Mouse (Mus musculus) monocyte, adult 59 days (primary cell): Measurements from ENCODE around the gene Gpr82. TPM values are rescaled to one million over a fixed set of nuclear protein-coding genes. Genes with fewer than 3 reads are reported as not detected.

Experiments
- total RNA-seq, 2 experiments: library from RNA; stranded (reverse); gene quantifications; one replicate each; pipeline ENCODE4 v1.2.4; 2023

The Gpr82 gene
- total RNA-seq = under 1 TPM; 0.18 to 0.39 TPM

DNA sequence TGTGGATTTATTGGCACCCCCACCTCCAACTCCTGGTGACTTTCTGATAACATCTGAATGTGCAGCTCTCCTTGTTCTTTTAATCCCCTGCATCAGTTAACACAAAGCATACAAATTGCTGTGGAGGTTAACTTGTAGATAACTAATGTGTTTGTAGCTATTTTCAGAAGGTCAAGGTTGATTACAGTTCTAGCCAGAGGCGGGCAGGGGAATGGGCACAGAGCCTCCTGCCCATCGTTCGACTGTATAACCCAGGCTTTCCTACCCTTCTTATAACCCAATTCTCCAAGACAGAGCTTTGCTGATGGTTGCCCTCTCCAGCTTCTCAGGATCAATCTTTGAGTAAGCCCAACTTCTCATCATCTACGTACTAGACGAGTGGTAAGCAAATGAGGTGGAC is at the start of gene Gpr82:
Gpr82 (plus strand) TSS at position 301 of the 400 bp plus-strand sequence.

DNA sequence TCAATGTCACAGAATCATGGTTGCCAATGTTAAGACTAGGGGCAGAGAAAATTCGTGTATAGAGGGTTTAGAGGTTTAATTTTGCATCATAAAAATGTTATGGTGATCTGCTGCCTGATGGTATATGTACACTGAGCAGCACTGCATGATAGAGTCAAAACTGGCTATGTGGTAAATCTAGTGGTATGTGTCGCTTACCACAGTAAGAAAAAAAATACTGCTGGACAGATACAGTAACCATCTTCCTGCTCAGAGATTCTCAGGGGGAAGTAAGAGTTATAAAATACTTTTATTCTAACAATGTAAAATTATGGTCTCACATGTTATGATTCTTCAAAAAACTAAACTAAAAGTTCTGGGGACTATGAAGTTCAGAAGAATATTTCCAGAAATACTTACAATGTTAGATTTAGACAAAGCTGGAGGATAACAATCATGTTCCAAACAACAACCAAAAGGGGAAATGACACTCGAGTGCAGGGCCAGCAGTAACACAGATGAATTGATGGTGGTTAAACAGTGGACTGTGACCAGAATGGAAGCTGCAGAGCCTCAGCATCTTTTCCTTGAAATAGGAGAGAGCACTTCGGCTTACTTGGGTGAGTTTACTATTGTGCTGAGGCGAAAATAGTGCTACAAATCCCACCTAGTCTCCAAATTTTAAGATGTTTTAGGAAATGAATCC is 29.4 kb upstream of the Gpr82 start, which contains the start of gene Gpr34:
Gpr34 (plus strand) TSS at position 491 of the 685 bp plus-strand sequence.

Other genes with a start within 250 kb of the Gpr82 start
- under 1 TPM; 0.36 to 0.73 TPM for gene Nyx, start 195.3 kb upstream of the Gpr82 start, total RNA-seq
- 10 to 100 TPM; 11.8 to 13.2 TPM for gene Gpr34, start 29.3 kb upstream of the Gpr82 start, total RNA-seq
- gene Cask, start 190.0 kb downstream of the Gpr82 start, total RNA-seq = 10 to 100 TPM; 55.7 to 60.4 TPM